Mouse (Mus musculus) cortical plate, adult 2 months (tissue): ENCODE measurements around the gene Litaf.

ENCODE experiments used
- CTCF ChIP-seq: fragments of 200-500 bp; IDR thresholded peaks from 2 replicates; pipeline ENCODE4 v1.5.1; 2011; ENCODE audit warnings: mild to moderate bottlenecking, control low read depth, low read length; ENCODE audit not compliant: insufficient read depth; ENCODE audit errors: extremely low read depth
- POLR2A ChIP-seq: fragments of 200-500 bp; IDR thresholded peaks from 2 replicates; pipeline ENCODE4 v1.6.1; 2011; ENCODE audit warnings: mild to moderate bottlenecking, low read length, control low read depth; ENCODE audit not compliant: insufficient read depth; ENCODE audit errors: extremely low read depth

GRCm38 (mm10) chr16:11084181-11084580 lies 18.2 kb upstream of the Litaf start:
- no peak for TF ChIP-seq CTCF
- no peak for TF ChIP-seq POLR2A
